ENCODE assay signal across 29 mouse cellular contexts in the genomic region with DNA sequence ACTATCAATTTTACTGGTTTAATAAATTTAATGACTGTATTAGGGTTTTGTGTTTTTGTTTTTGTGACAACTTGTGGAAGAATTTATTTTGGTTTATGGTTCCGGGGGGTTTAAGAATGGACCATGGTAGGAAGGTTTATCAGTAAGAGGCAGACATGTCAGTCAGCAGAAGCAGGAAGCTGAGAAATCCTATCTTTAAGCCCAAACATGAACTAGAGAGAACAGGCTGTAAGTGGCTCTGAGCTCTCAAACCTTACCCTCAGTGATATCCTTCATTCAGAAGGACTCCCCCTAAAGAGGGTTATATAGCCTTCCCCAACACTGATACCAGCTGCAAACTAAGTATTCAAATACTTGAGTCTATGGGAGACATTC.
A peak's percentile ranks its signal among the peaks of the same experiment; 100 is the strongest.
DNase-seq lines count a peak whose midpoint lies in the region; ATAC-seq lines count a peak whose summit lies in the region.
"Had no signal": no experiment of that assay in that cellular context is flagged by ENCODE, and none has a peak within 500 bp of the region (broad histone marks: within the 10 kb centered on the region; RNA-seq: fewer than 3 reads in every experiment).

No protein-coding gene starts in this region.

- no peak overlapping the region for H3K4me2 ChIP-seq in midbrain, embryonic 11.5 days
- H3K4me2 ChIP-seq: embryonic facial prominence, embryonic 15.5 days; forebrain, embryonic 12.5 days; hindbrain, embryonic 13.5 days; limb, embryonic 12.5 days; liver, embryonic 15.5 days; lung, embryonic 14.5 days; midbrain, embryonic 13.5 days; neural tube, embryonic 13.5 days; stomach, embryonic 15.5 days had no signal

- no peaks in the 10 kb centered on the region for H3K9me3 ChIP-seq in midbrain, embryonic 11.5 days (ENCODE audit: control insufficient read depth, low read length)
- H3K9me3 ChIP-seq: embryonic facial prominence, embryonic 10.5 days; embryonic facial prominence, embryonic 15.5 days; forebrain, embryonic 12.5 days; heart, embryonic 10.5 days; hindbrain, embryonic 13.5 days; limb, embryonic 12.5 days; liver, embryonic 15.5 days; midbrain, embryonic 13.5 days; neural tube, embryonic 13.5 days; stomach, embryonic 15.5 days had no signal

- no peak overlapping the region for H3K9ac ChIP-seq in midbrain, embryonic 11.5 days (ENCODE audit: low read length)
- H3K9ac ChIP-seq: embryonic facial prominence, embryonic 15.5 days; forebrain, embryonic 12.5 days; hindbrain, embryonic 13.5 days; limb, embryonic 12.5 days; liver, embryonic 15.5 days; lung, embryonic 14.5 days; midbrain, embryonic 13.5 days; neural tube, embryonic 13.5 days; stomach, embryonic 15.5 days had no signal

- H3K27ac ChIP-seq in midbrain, embryonic 11.5 days (ENCODE audit: low read depth, low read length): no peak overlapping the region
- H3K27ac ChIP-seq: embryonic facial prominence, embryonic 10.5 days; embryonic facial prominence, embryonic 15.5 days; forebrain, embryonic 12.5 days; heart, embryonic 10.5 days; hindbrain, embryonic 13.5 days; left cerebral cortex, adult 2 months; limb, embryonic 12.5 days; liver, embryonic 15.5 days; midbrain, embryonic 13.5 days; neural tube, embryonic 13.5 days; stomach, embryonic 15.5 days had no signal

- no peak overlapping the region for H3K4me3 ChIP-seq in midbrain, embryonic 11.5 days (ENCODE audit: low read depth, low read length)
- H3K4me3 ChIP-seq: embryonic facial prominence, embryonic 10.5 days; embryonic facial prominence, embryonic 15.5 days; forebrain, embryonic 12.5 days; heart, embryonic 10.5 days; hindbrain, embryonic 13.5 days; left cerebral cortex, adult 2 months; limb, embryonic 12.5 days; liver, embryonic 15.5 days; midbrain, embryonic 13.5 days; neural tube, embryonic 13.5 days; stomach, embryonic 15.5 days had no signal

- peak; percentile 16 for DNase-seq in thymus, postnatal 14 days
- no peak for DNase-seq in thymus, postnatal 4 days
- DNase-seq in midbrain, embryonic 11.5 days (ENCODE audit: low spot score, missing footprints): no peak
- no peak for DNase-seq in urinary bladder, adult 18-20 months (ENCODE audit: low spot score in 2 of 2)
- no peak for DNase-seq in urinary bladder, postnatal 36 days (ENCODE audit: low spot score in 2 of 2)
- DNase-seq: adrenal gland, postnatal 36 days; cerebellum, adult 18-20 months; cerebellum, postnatal 10 days; gastrocnemius, postnatal 14 days; heart, postnatal 36 days; kidney, adult 11 months; kidney, postnatal 25 days; lung, embryonic 14.5 days; lung, postnatal 14 days had no signal

- H3K36me3 ChIP-seq in midbrain, embryonic 11.5 days (ENCODE audit: control insufficient read depth, insufficient read depth, low read length): no peaks in the 10 kb centered on the region
- H3K36me3 ChIP-seq: embryonic facial prominence, embryonic 10.5 days; embryonic facial prominence, embryonic 15.5 days; forebrain, embryonic 12.5 days; G1E; heart, embryonic 10.5 days; hindbrain, embryonic 13.5 days; limb, embryonic 12.5 days; liver, embryonic 15.5 days; midbrain, embryonic 13.5 days; neural tube, embryonic 13.5 days; stomach, embryonic 15.5 days had no signal

- 93% methylated on average over 1 of the region's 1 CpGs for WGBS in midbrain, embryonic 11.5 days

- no peaks in the 10 kb centered on the region for H3K4me1 ChIP-seq in midbrain, embryonic 11.5 days (ENCODE audit: control insufficient read depth, insufficient read depth, low read length)
- H3K4me1 ChIP-seq: embryonic facial prominence, embryonic 10.5 days; embryonic facial prominence, embryonic 15.5 days; forebrain, embryonic 12.5 days; heart, embryonic 10.5 days; hindbrain, embryonic 13.5 days; liver, embryonic 15.5 days; neural tube, embryonic 13.5 days; stomach, embryonic 15.5 days had no signal

- no peaks in the 10 kb centered on the region for H3K27me3 ChIP-seq in midbrain, embryonic 11.5 days (ENCODE audit: control insufficient read depth, insufficient read depth, low read length)
- H3K27me3 ChIP-seq: embryonic facial prominence, embryonic 15.5 days; forebrain, embryonic 12.5 days; hindbrain, embryonic 13.5 days; limb, embryonic 12.5 days; liver, embryonic 15.5 days; midbrain, embryonic 13.5 days; neural tube, embryonic 13.5 days; Patski; stomach, embryonic 15.5 days had no signal

- peak; percentile 41 for ATAC-seq in activated CD4-positive, CD25-positive, alpha-beta regulatory T cell, adult 4 months
- peak; percentile 42 for ATAC-seq in megakaryocyte progenitor cell, adult 5-6 weeks (replicated peaks; ENCODE audit: poor library complexity)
- ATAC-seq in midbrain, embryonic 11.5 days (ENCODE audit: low FRiP score): no peak
- ATAC-seq: Patski had no signal
